Mouse (Mus musculus): Measurements from ENCODE around the gene Cpsf2.

DNA sequence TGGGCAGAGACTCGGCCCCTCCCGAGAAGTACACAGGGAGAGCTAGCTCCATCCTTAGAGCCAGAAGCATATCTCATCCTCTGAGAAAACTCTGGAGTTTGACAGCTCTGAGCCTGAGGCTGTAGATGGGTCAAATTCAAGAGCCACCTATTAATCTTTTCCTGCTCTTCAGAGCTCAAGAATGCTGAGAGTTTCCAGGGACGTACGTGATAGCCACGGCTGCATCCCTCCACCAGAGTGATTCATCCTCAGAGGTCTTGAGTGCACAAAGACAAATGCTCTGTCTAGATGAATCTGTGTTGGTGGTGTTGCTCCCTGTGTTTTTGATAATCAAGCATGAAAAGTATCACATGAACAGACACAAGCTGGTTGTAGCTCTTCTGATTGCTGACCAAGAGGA lies 38.6 kb downstream of the Cpsf2 start:
- no peak for TF ChIP-seq GATA1 (IDR thresholded peaks at IDR 0.05; ENCODE audit: borderline replicate concordance, low read length)
- no peak for TF ChIP-seq FLI1 (IDR thresholded peaks at IDR 0.05; ENCODE audit: low read length)

Data from megakaryocyte, embryonic 14.5 days (primary cell).